Mouse (Mus musculus) liver, embryonic 14.5 days (tissue): ENCODE measurements around the gene Anks1b. TPM values are rescaled to one million over a fixed set of nuclear protein-coding genes. Genes with fewer than 3 reads are reported as not detected.

Experiments used
- ATAC-seq: fragments of 200-750 bp; cut with Nextera tagmentation; 2 replicates; pipeline ENCODE4 v1.8.0; 2017; ENCODE audit warnings: moderate number of reproducible peaks, mild to moderate bottlenecking, moderate library complexity; ENCODE audit not compliant: insufficient read depth
- DNase-seq, 3 experiments: peaks; one replicate each; pipeline ENCODE4 v3.0.0-alpha.2; 2012 to 2013; ENCODE audit warnings: low read depth in 3 of 3, low spot score in 3 of 3
- H3K27ac ChIP-seq: fragments of 300-500 bp; sonication (generic); 2 replicates; pipeline ENCODE4 v1.5.1; 2014; ENCODE audit warnings: moderate library complexity, mild to moderate bottlenecking, control low read depth, inconsistent platforms
- H3K27me3 ChIP-seq: fragments of 300-500 bp; sonication (generic); 2 replicates; pipeline ENCODE4 v1.6.1; 2014; ENCODE audit warnings: mild to moderate bottlenecking, low read length, moderate library complexity; ENCODE audit not compliant: control insufficient read depth, insufficient read depth
- H3K36me3 ChIP-seq: fragments of 300-500 bp; sonication (generic); replicated peaks from 2 replicates; pipeline ENCODE4 v1.6.1; 2014; ENCODE audit warnings: low read depth; ENCODE audit not compliant: control insufficient read depth, insufficient read depth
- H3K4me1 ChIP-seq, 2 experiments: fragments of 200-500 bp in 1 of 2; fragments of 300-500 bp in 1 of 2; sonication (generic) in 1 of 2; replicated peaks; 2 replicates each; pipeline ENCODE4 v1.6.1; 2012 to 2014; ENCODE audit warnings: antibody characterized with exemption in 1 of 2, inconsistent platforms in 1 of 2, low read length in 1 of 2; ENCODE audit not compliant: control insufficient read depth in 2 of 2, insufficient read depth in 2 of 2
- H3K4me2 ChIP-seq: fragments of 300-500 bp; sonication (generic); 2 replicates; pipeline ENCODE4 v1.6.1; 2014; ENCODE audit warnings: low read depth, mild to moderate bottlenecking, control low read depth, moderate library complexity
- H3K4me3 ChIP-seq, 2 experiments: fragments of 200-500 bp in 1 of 2; fragments of 300-500 bp in 1 of 2; sonication (generic) in 1 of 2; 2 replicates each; pipeline ENCODE4 v1.5.1; 2012 to 2014; ENCODE audit warnings: low read depth in 2 of 2, low read length in 2 of 2, mild to moderate bottlenecking in 2 of 2, control low read depth in 1 of 2, inconsistent platforms in 1 of 2, moderate library complexity in 1 of 2; ENCODE audit not compliant: insufficient read depth in 1 of 2
- H3K9ac ChIP-seq: fragments of 300-500 bp; sonication (generic); replicated peaks from 2 replicates; pipeline ENCODE4 v1.6.1; 2014; ENCODE audit warnings: mild to moderate bottlenecking, control low read depth, moderate library complexity
- H3K9me3 ChIP-seq: fragments of 300-500 bp; sonication (generic); 2 replicates; pipeline ENCODE4 v1.6.1; 2016; ENCODE audit warnings: low read length, mixed read lengths; ENCODE audit not compliant: control insufficient read depth
- CTCF ChIP-seq: IDR thresholded peaks from 2 replicates; pipeline ENCODE4 v1.5.1; 2016; ENCODE audit warnings: antibody characterized with exemption, low read depth, control low read depth
- EP300 ChIP-seq: IDR thresholded peaks from 2 replicates; pipeline ENCODE4 v1.6.1; 2016; ENCODE audit warnings: antibody characterized with exemption, low read depth
- WGBS: fragments of 180-500 bp; shearing (Covaris S2); extraction: QIAGEN DNeasy Blood & Tissue Kit; methylation state at CpG from one replicate; pipeline ENCODE4 v1.1.7; 2014; ENCODE audit not compliant: insufficient replicate concordance; 5-methylcytosine and 5-hydroxymethylcytosine counted together
- polyA plus RNA-seq, 2 experiments: library from polyadenylated mRNA; depleted of rRNA in 1 of 2; stranded (reverse) in 1 of 2; unstranded in 1 of 2; fragments of >200 nt; fragmentation: Nextera tagmentation in 1 of 2; extraction: Ambion mirVana in 1 of 2; gene quantifications; 2 replicates each; pipeline versions ENCODE4 v1.2.1 to v1.2.3; 2012 to 2014

The Anks1b gene
- polyA plus RNA-seq, 2 experiments, result not detected

DNA sequence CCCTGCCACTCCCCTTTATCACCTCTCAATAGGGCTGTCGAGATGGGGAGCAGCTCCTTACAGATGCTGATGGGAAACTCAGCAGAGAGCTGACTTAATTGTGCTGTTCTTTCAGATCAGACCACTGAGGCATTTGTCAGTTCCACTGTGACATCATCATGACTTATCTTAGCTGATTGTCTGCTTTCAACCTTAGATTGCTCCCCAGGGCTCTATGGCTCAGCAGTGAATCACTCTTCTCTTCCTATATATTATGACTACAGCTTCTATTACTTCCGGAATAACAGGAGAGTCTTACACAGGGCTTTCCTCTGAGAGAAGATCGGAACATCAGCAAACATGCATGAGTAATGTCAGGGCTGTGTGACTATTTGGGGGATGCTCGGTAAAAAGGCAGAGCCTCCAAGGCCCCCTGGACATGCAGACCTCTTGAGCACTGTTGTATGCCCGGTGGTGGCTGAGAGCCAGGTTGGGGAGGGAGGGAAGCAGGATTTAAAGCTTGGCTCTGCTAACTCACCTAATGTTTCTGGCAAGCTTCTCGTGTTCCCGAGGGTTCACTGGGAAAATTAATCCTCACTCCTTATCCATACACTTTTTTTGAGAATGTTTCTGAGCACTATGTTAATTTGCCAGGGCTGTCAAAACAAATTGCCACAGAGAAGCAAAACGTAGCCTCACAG, 936.7 kb downstream of the Anks1b start:
- Histone ChIP-seq H3K4me1 (no peaks in the 10 kb centered on the region), H3K27me3 (no peaks in the 10 kb centered on the region), H3K4me2 (no peak overlapping the region), H3K27ac (no peak overlapping the region), H3K36me3 (no peaks in the 10 kb centered on the region), H3K9ac (no peak overlapping the region), H3K9me3 (no peaks in the 10 kb centered on the region), H3K4me3 (no peak overlapping the region)
- ATAC-seq (no peak), DNase-seq (no peak)
- TF ChIP-seq CTCF, result no peak
- WGBS, result 23% methylated on average over 8 of the region's 8 CpGs

DNA sequence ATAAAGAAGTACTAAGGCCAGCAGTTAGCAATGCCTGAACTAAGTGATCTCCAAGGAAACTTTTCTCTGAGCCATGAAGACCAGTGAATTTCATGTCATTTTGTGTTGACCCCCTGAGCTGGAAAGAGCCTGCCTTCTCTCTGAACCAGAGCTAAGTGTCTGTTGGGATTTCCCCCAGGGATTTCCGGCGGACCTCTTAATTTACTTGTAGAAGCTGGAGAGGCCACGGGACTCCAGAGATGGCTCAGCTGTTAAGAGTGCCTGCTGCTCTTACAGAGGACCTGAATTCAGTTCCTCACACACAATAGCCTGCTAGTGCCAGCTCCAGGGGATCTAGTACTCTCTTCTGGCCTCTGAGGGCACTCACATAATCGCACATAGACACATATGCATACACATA, 938.1 kb downstream of the Anks1b start:
- H3K27ac ChIP-seq, result no peak overlapping the region
- no peak overlapping the region for H3K4me2 ChIP-seq
- no peaks in the 10 kb centered on the region for H3K36me3 ChIP-seq
- WGBS, result 56% methylated on average over 4 of the region's 4 CpGs
- no peaks in the 10 kb centered on the region for H3K9me3 ChIP-seq
- H3K4me3 ChIP-seq, result no peak overlapping the region
- no peak overlapping the region for H3K9ac ChIP-seq
- no peak for TF ChIP-seq EP300
- no peak for TF ChIP-seq CTCF
- DNase-seq (no peak), ATAC-seq (no peak)
- H3K4me1 ChIP-seq, result no peaks in the 10 kb centered on the region
- no peaks in the 10 kb centered on the region for H3K27me3 ChIP-seq

DNA sequence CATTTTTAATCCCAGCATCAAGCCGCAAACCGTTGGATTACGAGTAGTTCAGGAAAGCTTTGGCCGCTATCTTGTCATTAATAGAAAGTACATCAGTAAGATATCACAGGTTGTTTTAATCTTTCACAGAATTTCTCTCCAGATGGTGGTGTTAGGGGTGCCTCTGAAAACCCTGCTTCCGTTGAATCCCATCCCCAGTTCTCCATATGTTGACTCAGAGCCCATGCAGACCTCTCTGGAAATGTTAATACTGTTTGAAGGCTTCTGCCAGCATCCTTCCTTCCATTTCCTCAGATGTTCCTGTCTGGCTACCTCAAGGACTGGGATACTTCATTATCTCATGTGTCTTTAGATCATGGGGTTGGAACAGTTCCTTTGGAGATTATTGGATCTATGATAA, 940.0 kb downstream of the Anks1b start:
- no peak for ATAC-seq
- H3K27ac ChIP-seq, result no peak overlapping the region
- TF ChIP-seq CTCF, result no peak
- TF ChIP-seq EP300, result no peak
- no peak overlapping the region for H3K4me3 ChIP-seq
- no peaks in the 10 kb centered on the region for H3K4me1 ChIP-seq
- no peaks in the 10 kb centered on the region for H3K9me3 ChIP-seq
- H3K36me3 ChIP-seq, result no peaks in the 10 kb centered on the region
- no peak overlapping the region for H3K9ac ChIP-seq
- no peaks in the 10 kb centered on the region for H3K27me3 ChIP-seq
- 79% methylated on average over 5 of the region's 5 CpGs for WGBS
- DNase-seq, result no peak
- H3K4me2 ChIP-seq, result no peak overlapping the region

DNA sequence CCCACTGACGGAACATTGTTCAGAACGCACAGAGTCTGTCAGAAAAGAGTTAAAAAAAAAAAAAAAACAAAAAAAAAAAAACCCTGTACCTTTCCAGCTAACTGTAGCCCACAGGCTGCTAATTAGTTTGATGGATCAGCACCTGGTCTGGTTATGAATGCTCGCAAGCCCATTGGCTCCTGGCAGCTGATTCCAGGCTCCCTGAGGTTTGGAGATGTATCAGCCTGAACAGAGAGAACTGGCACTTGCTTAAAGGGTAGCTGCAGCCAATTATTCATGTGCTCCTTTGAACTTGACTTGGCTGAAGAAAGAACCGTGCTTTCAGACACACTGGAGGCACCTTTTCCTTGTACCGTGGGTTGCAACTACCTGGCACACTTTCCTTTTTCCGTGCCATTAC, 941.1 kb downstream of the Anks1b start:
- Histone ChIP-seq H3K27me3 (no peaks in the 10 kb centered on the region), H3K9ac (no peak overlapping the region), H3K36me3 (no peaks in the 10 kb centered on the region), H3K27ac (no peak overlapping the region), H3K4me1 (no peaks in the 10 kb centered on the region), H3K4me3 (no peak overlapping the region), H3K4me2 (no peak overlapping the region), H3K9me3 (no peaks in the 10 kb centered on the region)
- 70% methylated on average over 6 of the region's 6 CpGs for WGBS
- DNase-seq, result no peak
- no peak for ATAC-seq
- TF ChIP-seq EP300 (no peak), CTCF (no peak)

DNA sequence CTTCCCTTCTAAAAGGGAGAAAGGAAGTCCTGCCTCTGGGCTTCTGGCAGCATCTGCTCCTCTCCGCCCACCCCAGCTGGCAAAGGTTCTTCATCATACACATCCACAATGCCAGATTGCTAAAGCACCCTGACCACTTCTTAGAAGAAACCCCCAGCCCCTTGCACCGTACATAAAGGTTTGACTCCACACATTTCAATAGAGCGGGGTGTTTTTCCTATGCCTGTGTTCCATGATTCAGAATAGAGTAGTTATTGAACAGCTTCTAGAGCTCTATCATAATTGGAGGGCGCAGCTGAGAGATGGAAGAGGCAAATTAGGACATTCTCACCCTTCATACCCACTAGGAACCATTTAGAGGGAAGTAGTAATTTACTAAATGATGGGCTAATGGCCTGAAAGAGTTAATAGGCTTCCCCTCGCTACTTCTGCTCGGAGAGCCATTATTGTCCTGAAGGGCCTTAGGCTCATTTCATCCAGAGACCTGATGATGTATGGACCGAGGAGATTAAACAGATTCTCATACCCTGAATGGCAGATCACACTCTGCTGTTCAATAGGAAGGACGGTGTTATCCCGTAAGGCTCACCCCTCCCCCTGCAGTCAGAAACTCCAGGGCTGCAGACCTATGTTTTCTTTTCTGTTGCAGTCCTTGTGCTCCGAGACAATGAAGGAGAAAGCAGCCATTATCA, 945.1 kb downstream of the Anks1b start:
- WGBS, result 39% methylated on average over 10 of the region's 10 CpGs
- H3K4me3 ChIP-seq, result no peak overlapping the region
- DNase-seq, result no peak
- H3K9me3 ChIP-seq, result no peaks in the 10 kb centered on the region
- no peaks in the 10 kb centered on the region for H3K4me1 ChIP-seq
- no peak for ATAC-seq
- H3K9ac ChIP-seq, result no peak overlapping the region
- H3K4me2 ChIP-seq, result no peak overlapping the region
- TF ChIP-seq EP300 (no peak), CTCF (no peak)
- H3K36me3 ChIP-seq, result no peaks in the 10 kb centered on the region
- no peak overlapping the region for H3K27ac ChIP-seq
- no peaks in the 10 kb centered on the region for H3K27me3 ChIP-seq
